Mouse (Mus musculus) cerebellum, adult (tissue): ENCODE results near the gene Dock1.

Experiments
- ATAC-seq: cut with Nextera tagmentation; 2 replicates; pipeline ENCODE4 v1.9.2; 2017; ENCODE audit warnings: mild to moderate bottlenecking, moderate library complexity, mixed read lengths; ENCODE audit not compliant: insufficient number of reproducible peaks, low FRiP score, low TSS enrichment

The Dock1 gene

DNA sequence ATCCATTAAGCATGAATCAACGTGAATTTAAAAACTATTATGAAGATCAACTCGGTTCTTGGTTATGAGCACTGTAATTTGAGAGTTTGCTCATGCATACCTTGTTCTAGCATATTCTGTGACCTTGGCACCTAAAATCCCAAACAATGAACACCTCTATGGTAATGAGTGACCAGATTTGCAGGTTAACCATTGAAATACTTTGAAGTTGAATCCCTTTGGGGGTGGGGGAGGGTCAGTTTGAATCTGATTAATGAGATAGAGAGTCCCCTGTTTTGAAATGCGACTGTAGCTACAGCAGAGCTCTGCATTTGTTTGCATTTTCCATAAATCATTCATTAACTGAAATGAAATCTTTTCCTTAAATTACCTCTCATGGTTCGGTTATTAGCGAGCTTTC, 364.4 kb downstream of the Dock1 start:
- no peak for ATAC-seq

DNA sequence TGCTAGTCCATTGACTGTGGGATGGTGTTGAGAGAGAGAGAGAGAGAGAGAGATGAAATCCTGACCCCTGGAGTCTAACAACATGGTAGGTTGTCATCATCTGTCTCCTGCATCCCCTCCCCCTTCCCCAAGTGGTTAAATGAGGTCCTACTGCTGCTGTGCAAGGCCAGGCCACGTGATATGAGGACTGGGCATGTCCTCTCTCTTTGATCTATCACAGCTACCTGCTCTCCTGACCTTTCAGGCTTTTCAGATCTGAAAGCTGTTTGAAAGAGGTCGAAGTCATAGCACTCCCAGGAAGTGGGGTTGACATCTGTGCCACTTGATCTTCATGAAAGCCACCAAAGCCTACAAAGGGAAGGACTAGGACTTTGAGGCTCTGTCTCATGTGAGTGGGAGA, 365.2 kb downstream of the Dock1 start:
- ATAC-seq: no peak

DNA sequence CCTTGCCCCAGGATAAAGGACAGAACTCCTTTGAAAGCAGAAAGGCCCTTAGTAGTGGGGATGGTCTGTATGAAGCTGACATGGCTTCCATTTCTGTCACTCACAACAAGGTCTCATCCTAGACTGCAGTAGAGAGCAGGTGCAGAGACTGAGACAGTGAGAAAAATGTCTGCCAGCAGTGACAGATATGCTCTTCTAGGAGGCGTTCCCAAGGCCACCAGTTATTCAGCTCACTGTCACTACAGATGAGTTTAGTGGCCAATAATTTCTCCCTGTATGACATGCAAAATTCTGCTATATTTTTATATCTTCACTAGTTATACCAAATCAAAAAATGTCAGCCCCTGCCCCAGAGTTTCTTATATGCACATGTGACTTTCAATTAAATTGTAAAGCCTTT, 368.5 kb downstream of the Dock1 start:
- ATAC-seq: no peak

DNA sequence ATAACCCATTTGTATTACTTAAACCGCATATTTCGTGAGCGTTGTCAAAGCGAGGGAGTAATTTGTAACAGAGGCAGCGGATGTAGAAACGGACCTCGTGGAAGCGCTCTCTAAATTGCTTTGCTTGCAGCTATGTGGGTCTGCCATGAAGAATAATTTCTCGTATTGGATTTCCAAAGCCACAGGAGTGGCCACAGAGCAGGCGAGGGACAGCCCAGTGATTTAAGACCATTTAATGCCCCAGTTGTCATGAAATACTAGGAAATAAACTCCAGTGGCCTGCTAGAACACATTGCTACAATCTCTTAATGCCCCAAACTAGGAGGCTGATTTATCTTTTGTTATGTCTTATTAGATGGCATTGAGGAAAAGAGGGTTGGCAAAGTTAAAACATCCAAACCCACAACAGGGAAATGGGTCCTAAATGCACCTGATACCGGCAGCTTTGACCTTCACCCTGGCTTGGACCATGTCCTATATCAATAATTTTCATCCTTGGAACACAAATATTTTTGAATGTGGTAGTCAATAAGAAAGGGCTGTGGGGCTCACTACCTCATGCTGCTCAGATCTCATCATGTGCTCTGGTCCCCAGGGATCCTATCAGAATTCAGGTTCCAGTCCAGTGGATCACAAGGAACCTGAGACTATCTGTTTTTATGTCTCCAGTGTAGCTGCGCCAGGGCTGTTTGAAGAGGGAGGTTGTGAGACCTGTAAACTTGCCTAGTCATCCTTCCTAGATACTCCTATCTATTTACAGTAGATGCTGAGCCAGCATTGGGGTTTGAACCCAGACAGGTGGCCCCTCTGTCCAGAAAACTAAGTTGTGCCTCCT, 373.7 kb downstream of the Dock1 start:
- no peak for ATAC-seq

GRCm38 (mm10) chr7:135049416-135049815, 379.0 kb downstream of the Dock1 start:
- no peak for ATAC-seq

DNA sequence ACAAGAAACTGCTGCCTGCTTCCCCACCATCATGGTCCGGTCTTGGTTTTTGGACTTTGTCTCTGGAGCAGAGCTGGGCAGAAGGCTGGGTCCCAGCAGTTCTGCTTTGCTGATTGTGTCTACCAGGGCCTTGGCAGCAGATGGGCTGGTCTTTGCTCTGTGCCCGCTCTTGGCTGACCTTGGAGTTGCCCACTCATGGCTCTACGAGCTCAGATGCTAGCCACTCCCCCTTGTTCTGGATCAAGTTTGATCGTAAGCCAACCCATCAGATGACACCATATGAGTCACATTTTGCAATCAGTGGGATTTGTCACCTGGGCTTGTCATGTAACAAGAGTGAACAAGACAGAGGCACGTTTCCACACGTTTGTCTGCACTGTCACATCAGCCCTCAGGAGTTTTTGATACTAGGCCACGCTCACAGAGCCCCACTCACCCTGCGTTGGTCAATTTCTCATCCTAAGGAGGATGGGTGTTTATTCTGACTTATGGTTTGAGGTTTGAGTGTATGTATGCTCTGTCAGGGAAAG, 382.8 kb downstream of the Dock1 start:
- ATAC-seq: no peak

DNA sequence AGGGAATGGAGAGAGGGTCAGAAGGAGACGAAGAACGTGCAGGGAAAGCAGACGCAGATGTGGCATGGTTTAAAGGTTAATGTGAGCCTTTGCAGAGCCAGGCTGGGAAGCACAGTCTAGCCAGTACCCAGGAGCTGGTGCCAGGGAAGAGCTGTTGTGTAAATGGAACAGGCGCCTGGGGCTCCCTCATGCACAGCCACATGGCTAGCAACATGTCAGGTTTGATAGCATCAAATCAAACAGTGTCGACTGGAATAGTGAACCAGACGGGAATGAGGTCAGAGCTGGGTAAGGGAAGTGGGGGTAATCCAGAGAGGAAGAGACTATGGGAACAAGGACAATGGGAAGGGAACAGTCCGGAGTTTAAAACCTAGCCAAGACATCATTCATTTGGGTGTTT, 384.2 kb downstream of the Dock1 start:
- ATAC-seq: no peak; the same call in 1 of the 2 replicates

DNA sequence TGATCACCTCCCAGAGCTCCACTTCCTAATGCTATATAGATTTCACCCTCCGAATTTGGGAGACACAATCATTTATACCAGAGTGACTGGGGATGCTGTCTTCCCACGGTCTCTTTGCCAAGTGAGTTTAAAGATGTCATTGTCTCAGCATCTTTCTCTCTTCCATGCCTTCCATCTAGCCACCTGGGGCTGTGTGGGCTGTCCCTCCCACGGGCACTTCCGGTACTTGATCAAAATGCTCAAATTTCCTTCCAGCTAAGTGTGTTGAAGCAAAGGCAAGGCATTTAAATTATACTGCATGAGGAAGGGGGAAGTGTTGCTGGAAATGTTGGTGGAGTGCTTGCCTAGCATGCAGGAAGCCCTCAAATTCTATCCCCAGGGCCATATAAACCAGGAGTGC, 388.6 kb downstream of the Dock1 start:
- no peak for ATAC-seq

DNA sequence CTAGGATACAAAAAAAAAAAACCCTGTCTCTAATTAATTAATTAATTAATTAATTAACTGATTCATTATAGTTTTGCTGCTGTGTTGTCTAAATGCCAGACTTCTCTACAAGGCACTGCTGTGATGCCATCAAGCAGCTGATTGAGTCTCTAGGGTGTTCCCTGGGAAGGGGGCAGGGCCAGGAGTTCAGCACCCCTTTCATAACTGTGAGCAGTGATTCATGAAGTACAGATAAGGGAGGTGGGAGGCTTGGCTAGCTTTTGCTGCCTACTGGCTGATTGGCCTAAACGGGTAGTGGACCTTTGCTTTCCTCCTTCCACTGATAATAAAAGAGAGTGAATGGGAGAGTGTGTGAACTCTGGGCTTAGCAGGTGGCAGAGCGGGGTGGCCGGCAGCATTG, 389.1 kb downstream of the Dock1 start:
- ATAC-seq: no peak

DNA sequence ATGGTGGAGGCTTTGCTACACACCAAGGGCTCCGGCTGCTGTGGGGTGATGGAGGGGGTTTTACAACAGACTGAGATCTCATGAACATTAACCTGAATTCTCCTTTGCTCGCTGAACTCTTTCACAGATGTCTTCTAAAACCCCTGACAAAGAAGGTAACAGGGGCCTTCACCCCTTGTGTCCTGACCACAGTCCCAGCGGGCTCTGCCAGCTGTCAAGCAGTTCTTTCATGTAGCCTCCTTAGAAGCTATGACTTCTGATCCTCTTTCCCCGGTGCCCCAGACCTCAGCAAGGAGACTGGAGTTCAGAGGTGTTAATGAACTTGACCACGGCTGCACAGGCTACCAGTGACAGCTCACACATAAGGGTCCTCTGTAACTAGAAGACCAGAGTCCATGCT, 393.4 kb downstream of the Dock1 start:
- no peak for ATAC-seq

DNA sequence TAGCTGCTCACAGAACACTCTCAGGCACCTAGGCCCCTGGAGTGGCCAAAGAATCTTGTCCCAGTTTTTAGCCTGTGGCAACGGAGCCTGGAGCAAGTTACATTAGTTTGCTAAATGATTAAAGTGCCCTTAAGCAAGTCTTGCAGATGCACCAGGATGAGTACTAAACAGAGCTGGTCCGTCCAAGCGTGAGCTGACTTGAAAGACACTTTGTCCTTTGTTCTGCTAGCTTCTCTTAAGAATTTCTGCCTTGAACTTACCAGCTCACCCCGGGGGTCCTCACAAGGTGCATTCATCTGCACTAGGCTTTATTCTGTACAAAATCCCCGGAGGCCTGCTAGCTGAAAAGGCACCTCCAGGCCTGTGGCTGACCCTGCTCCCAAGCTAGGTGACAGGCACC, 394.8 kb downstream of the Dock1 start:
- ATAC-seq: no peak

DNA sequence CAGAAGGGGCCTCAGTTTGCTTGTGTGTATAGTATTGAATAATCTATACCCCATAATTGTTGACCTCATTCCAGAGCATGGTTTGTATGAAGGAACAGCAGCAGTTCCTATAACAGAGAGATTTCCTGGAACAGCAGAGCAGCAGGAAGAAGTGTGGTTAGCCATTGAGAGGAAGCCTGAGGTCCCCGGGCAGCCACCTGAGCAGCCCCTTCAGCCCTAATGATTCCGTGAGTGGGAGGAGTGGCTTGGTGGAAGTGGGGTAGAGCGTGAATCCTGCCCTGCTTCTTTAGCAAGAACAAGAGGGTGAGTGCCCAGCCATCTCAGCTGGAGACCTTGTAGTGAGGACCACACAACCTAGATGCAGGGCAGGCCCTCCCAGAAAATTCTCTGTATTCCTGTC, 398.4 kb downstream of the Dock1 start:
- no peak for ATAC-seq

DNA sequence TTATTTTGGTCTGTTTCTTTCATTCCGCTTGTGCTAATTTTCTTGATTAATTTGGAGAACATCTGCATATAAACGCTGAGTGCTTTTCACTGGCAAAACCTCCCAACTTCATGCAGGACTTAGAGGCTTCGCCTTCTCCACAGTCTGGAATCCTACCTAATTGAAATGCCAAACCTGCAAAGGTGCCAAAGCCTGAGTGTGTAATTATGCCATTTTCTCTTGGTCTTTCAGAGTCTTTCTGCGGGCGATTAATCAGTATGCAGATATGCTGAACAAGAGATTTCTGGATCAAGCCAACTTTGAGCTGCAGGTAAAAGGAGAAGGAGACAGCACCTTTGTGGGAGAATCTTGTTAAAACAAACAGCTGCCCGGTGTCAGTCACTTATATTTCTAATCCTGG, 406.4 kb downstream of the Dock1 start:
- ATAC-seq: no peak

DNA sequence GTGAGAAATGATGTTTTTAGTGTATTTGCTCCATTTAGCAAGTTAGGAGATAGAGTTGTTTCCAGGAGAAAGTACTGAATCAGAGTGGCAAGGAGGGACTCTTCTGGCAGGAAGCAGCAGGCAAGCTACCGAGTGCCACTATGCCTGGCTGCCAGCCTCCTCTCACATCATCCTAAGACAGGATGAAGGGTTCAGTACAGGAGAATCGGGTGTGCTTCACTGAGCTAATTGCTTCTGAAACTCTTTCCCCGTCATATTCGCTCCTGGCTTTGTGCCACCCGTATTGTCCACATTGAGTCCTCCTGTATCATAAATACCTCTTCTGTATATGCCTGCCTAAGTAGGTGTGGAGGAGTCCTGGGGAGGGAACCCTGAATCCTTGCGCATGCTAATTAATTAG, 406.9 kb downstream of the Dock1 start:
- ATAC-seq: no peak

GRCm38 (mm10) chr7:135077806-135078205, 407.4 kb downstream of the Dock1 start:
- ATAC-seq: no peak

DNA sequence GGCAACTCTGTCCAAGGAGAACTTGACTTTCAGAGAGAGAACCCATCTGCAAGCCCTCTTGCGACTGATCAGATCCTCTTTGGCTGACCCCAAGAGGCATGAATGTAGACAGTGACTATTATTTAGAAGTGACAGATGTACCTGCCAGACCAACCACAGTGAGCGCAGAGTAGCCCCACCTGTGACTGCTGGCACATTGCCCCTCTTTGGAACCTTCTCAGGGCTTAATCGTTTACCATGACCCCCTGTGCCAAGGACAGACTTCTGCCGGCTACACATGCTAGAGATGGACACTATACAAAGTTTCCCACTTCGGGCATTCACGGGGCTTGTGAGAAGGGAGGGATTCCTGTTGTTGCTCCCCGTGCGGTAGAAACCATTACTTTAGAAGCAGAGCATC, 413.0 kb downstream of the Dock1 start:
- 0 out of 2 replicates have a peak, but pooled peaks have one; percentile 29 for ATAC-seq

- no peak for ATAC-seq
Measured at GRCm38 (mm10) chr7:135084069-135084468, 413.6 kb downstream of the Dock1 start.

- ATAC-seq: no peak
Measured at GRCm38 (mm10) chr7:135086556-135086955, 416.1 kb downstream of the Dock1 start.

GRCm38 (mm10) chr7:135089626-135090025, 419.2 kb downstream of the Dock1 start:
- no peak for ATAC-seq

GRCm38 (mm10) chr7:135093851-135094250, 423.4 kb downstream of the Dock1 start:
- ATAC-seq: no peak

GRCm38 (mm10) chr7:135101921-135102320, 431.5 kb downstream of the Dock1 start:
- no peak for ATAC-seq

DNA sequence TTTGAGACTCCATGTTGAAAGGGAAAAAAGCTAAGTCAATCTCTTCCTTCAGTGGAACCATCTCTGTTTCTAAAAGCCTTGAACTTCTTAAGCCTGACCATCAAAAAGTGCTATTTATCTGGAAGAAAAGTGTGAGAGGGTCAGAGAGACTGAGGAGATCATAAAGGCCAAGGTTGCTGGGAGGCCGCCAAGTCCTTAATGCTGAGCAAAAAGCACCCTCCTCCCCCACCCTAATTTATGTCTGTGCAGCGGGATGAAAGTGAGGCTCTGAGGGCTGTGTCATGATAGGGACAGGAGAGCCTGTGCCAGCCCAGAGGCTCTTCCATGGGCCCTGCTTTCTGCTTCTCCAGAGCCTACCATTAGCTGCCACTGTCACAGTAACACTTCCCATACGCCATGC, 436.1 kb downstream of the Dock1 start:
- ATAC-seq: no peak
